Mouse (Mus musculus): ENCODE measurements around the gene Slc35f5. TPM values are rescaled to one million over a fixed set of nuclear protein-coding genes. Genes with fewer than 3 reads are reported as not detected.
"Not testable (repeated sequence)": the region's sequence is repeated elsewhere in the genome, so short reads cannot be mapped to it uniquely, and the experiment has no call there.

Slc35f5 gene
- polyA plus RNA-seq, 1 experiment, result 23.6 TPM

DNA sequence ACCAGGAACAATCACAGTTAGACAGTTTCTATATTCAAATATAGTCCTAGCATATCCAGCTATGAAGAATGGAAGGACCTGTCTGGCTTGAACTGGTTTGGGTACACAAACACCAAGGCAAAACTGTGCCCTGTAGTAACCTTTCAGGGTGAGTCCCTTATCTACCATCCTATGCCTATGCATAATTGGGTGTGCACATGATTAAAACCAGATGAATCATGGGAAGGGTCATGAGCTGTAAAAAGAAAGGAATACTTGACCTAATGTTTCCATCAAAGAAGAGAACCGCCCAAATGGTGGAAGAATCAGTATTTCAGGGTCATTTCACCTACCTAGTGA is 33.8 kb upstream of the Slc35f5 start:
- H3K36me3 ChIP-seq (ENCODE audit: control insufficient read depth, insufficient read depth, low read length, poor library complexity, severe bottlenecking), result no peaks in the 10 kb centered on the region
- H3K4me1 ChIP-seq (ENCODE audit: control insufficient read depth, insufficient read depth, low read length), result no peaks in the 10 kb centered on the region
- H3K27me3 ChIP-seq (ENCODE audit: control insufficient read depth, insufficient read depth, low read length, poor library complexity, severe bottlenecking), result no peaks in the 10 kb centered on the region
- TF ChIP-seq POLR2A (IDR thresholded peaks at IDR 0.05; ENCODE audit: insufficient read depth, low read length) (no peak), EP300 (IDR thresholded peaks at IDR 0.05; ENCODE audit: insufficient read depth, low read depth, low read length) (no peak), CTCF (IDR thresholded peaks at IDR 0.05; ENCODE audit: low read depth, low read length) (no peak)
- H3K9me3 ChIP-seq (replicated peaks; ENCODE audit: control insufficient read depth, insufficient read depth, low read length, poor library complexity, severe bottlenecking), result peaks cover 4% of the 10 kb centered on the region; the same call in 1 of the 2 replicates
- H3K9ac ChIP-seq (ENCODE audit: low read depth, poor library complexity, severe bottlenecking), result no peak overlapping the region
- no peak overlapping the region for H3K27ac ChIP-seq (ENCODE audit: insufficient read depth, low read length)
- H3K4me3 ChIP-seq (ENCODE audit: low read depth, low read length), result no peak overlapping the region

- no peak overlapping the region for H3K4me3 ChIP-seq (ENCODE audit: low read depth, low read length)
- no peak overlapping the region for H3K9ac ChIP-seq (ENCODE audit: low read depth, poor library complexity, severe bottlenecking)
- H3K27me3 ChIP-seq (ENCODE audit: control insufficient read depth, insufficient read depth, low read length, poor library complexity, severe bottlenecking), result no peaks in the 10 kb centered on the region
- no peak overlapping the region for H3K27ac ChIP-seq (ENCODE audit: insufficient read depth, low read length)
- H3K9me3 ChIP-seq (replicated peaks; ENCODE audit: control insufficient read depth, insufficient read depth, low read length, poor library complexity, severe bottlenecking), result peaks cover 7% of the 10 kb centered on the region
- no peak for TF ChIP-seq EP300 (IDR thresholded peaks at IDR 0.05; ENCODE audit: insufficient read depth, low read depth, low read length)
- no peak for TF ChIP-seq POLR2A (IDR thresholded peaks at IDR 0.05; ENCODE audit: insufficient read depth, low read length)
- no peak for TF ChIP-seq CTCF (IDR thresholded peaks at IDR 0.05; ENCODE audit: low read depth, low read length)
- H3K4me1 ChIP-seq (ENCODE audit: control insufficient read depth, insufficient read depth, low read length), result no peaks in the 10 kb centered on the region
- H3K36me3 ChIP-seq (ENCODE audit: control insufficient read depth, insufficient read depth, low read length, poor library complexity, severe bottlenecking), result no peaks in the 10 kb centered on the region
Observed at GRCm38 (mm10) chr1:125527364-125527763, 33.0 kb upstream of the Slc35f5 start.

GRCm38 (mm10) chr1:125533180-125533912 is 27.0 kb upstream of the Slc35f5 start:
- H3K27me3 ChIP-seq (ENCODE audit: control insufficient read depth, insufficient read depth, low read length, poor library complexity, severe bottlenecking); H3K27ac ChIP-seq (ENCODE audit: insufficient read depth, low read length); H3K9ac ChIP-seq (ENCODE audit: low read depth, poor library complexity, severe bottlenecking); H3K4me1 ChIP-seq (ENCODE audit: control insufficient read depth, insufficient read depth, low read length); H3K4me3 ChIP-seq (ENCODE audit: low read depth, low read length); H3K36me3 ChIP-seq (ENCODE audit: control insufficient read depth, insufficient read depth, low read length, poor library complexity, severe bottlenecking): not testable (repeated sequence)
- peaks cover 18% of the 10 kb centered on the region for H3K9me3 ChIP-seq (replicated peaks; ENCODE audit: control insufficient read depth, insufficient read depth, low read length, poor library complexity, severe bottlenecking)

DNA sequence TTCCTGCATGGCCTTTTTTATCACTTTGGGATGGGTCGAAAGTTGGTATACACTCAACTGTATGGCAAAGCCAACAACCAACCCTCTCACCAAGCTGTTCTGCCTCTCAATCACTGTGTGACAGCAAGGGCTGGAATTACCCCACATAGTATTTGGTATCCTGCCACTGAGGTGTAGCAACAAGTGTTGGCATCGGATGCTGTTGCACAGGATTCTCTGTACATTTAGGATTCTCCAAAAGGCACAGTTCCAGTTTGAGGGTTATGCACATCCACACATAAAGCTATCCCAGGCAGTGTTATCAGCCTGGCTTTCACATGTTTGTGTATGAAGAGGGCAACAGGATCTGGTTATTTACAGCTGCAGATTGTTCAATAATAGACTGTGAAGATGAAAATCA is 23.3 kb upstream of the Slc35f5 start:
- H3K36me3 ChIP-seq (ENCODE audit: control insufficient read depth, insufficient read depth, low read length, poor library complexity, severe bottlenecking), result no peaks in the 10 kb centered on the region
- H3K27ac ChIP-seq (ENCODE audit: insufficient read depth, low read length), result no peak overlapping the region

DNA sequence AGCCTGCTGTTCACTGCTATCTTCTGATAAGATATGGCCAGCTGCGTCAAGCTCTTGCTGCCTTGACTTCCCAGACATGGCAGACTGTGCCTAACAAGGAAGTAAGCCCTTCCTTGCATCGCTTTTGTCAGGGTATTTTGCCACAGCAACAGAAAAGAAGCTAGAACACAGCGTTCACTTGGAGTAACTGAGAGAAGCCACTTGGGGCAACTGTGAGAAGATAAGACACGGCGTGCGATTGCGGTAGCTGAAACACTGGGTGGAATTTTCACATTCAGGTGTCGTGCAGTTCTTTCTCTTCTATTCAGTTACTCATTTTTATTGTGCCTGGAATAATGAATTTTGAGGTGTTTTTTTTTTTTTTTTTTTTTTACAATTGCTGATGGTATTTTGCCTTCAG is 22.6 kb upstream of the Slc35f5 start:
- no peaks in the 10 kb centered on the region for H3K27me3 ChIP-seq (ENCODE audit: control insufficient read depth, insufficient read depth, low read length, poor library complexity, severe bottlenecking)
- TF ChIP-seq POLR2A (IDR thresholded peaks at IDR 0.05; ENCODE audit: insufficient read depth, low read length) (no peak), CTCF (IDR thresholded peaks at IDR 0.05; ENCODE audit: low read depth, low read length) (no peak), EP300 (IDR thresholded peaks at IDR 0.05; ENCODE audit: insufficient read depth, low read depth, low read length) (no peak)

More for the DNA sequence above, 23.3 kb upstream of the Slc35f5 start:
- Histone ChIP-seq H3K9ac (ENCODE audit: low read depth, poor library complexity, severe bottlenecking) (no peak overlapping the region), H3K4me1 (ENCODE audit: control insufficient read depth, insufficient read depth, low read length) (no peaks in the 10 kb centered on the region), H3K27me3 (ENCODE audit: control insufficient read depth, insufficient read depth, low read length, poor library complexity, severe bottlenecking) (no peaks in the 10 kb centered on the region), H3K4me3 (ENCODE audit: low read depth, low read length) (no peak overlapping the region), H3K9me3 (replicated peaks; ENCODE audit: control insufficient read depth, insufficient read depth, low read length, poor library complexity, severe bottlenecking) (peaks cover 14% of the 10 kb centered on the region; the same call in 1 of the 2 replicates)
- TF ChIP-seq CTCF (IDR thresholded peaks at IDR 0.05; ENCODE audit: low read depth, low read length) (no peak), POLR2A (IDR thresholded peaks at IDR 0.05; ENCODE audit: insufficient read depth, low read length) (no peak), EP300 (IDR thresholded peaks at IDR 0.05; ENCODE audit: insufficient read depth, low read depth, low read length) (no peak)

GRCm38 (mm10) chr1:125539312-125539711 is 21.1 kb upstream of the Slc35f5 start:
- Histone ChIP-seq H3K27ac (ENCODE audit: insufficient read depth, low read length) (no peak overlapping the region), H3K36me3 (ENCODE audit: control insufficient read depth, insufficient read depth, low read length, poor library complexity, severe bottlenecking) (no peaks in the 10 kb centered on the region), H3K4me3 (ENCODE audit: low read depth, low read length) (no peak overlapping the region), H3K27me3 (ENCODE audit: control insufficient read depth, insufficient read depth, low read length, poor library complexity, severe bottlenecking) (no peaks in the 10 kb centered on the region), H3K4me1 (ENCODE audit: control insufficient read depth, insufficient read depth, low read length) (no peaks in the 10 kb centered on the region), H3K9me3 (replicated peaks; ENCODE audit: control insufficient read depth, insufficient read depth, low read length, poor library complexity, severe bottlenecking) (peaks cover 1% of the 10 kb centered on the region; the same call in 1 of the 2 replicates), H3K9ac (ENCODE audit: low read depth, poor library complexity, severe bottlenecking) (no peak overlapping the region)
- TF ChIP-seq EP300 (IDR thresholded peaks at IDR 0.05; ENCODE audit: insufficient read depth, low read depth, low read length), result no peak
- no peak for TF ChIP-seq CTCF (IDR thresholded peaks at IDR 0.05; ENCODE audit: low read depth, low read length)
- TF ChIP-seq POLR2A (IDR thresholded peaks at IDR 0.05; ENCODE audit: insufficient read depth, low read length), result no peak

More for the DNA sequence above, 22.6 kb upstream of the Slc35f5 start:
- Histone ChIP-seq H3K9me3 (replicated peaks; ENCODE audit: control insufficient read depth, insufficient read depth, low read length, poor library complexity, severe bottlenecking) (peaks cover 9% of the 10 kb centered on the region; the same call in 1 of the 2 replicates), H3K4me1 (ENCODE audit: control insufficient read depth, insufficient read depth, low read length) (no peaks in the 10 kb centered on the region), H3K9ac (ENCODE audit: low read depth, poor library complexity, severe bottlenecking) (no peak overlapping the region), H3K36me3 (ENCODE audit: control insufficient read depth, insufficient read depth, low read length, poor library complexity, severe bottlenecking) (no peaks in the 10 kb centered on the region), H3K4me3 (ENCODE audit: low read depth, low read length) (no peak overlapping the region), H3K27ac (ENCODE audit: insufficient read depth, low read length) (no peak overlapping the region)

Measured in ES-Bruce4 (cell line).